Mouse (Mus musculus): ENCODE data around the gene Zfp217.

Zfp217 gene

DNA sequence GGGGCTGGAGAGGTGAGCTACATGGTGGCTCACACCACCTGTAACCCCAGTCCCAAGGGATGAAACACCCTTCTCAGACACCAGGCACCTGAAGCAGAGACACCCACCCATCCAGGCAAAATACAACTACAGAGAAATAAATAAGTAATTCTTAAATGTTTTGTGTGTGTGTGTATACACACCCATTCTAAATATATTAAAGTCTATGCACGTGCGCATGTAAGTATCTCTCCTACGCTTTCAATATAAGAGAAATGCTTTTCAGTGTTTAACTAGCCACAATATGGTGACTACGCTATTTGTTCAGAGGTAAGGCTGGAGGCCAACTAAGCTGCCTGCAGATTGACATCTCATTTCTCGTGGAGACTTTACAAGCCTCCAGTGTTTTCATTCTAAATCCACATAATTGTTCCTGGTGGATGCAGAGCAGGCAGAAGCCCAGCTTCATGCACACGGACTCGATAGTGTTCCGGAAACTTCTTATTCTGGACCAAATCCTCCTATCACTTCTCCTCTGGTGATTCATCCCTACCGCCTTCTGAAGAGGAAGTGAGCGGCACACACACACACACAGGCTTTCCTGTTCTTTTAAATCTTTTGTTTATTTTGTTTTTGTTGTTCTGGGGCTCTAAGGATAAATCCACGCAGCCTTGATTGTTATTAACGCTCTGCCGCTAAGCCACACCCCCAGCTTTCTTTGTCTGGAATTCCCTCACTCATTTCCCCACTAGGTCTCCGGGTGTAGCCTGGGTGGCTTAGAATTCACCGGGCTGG lies 12.1 kb upstream of the Zfp217 start:
- no peak for DNase-seq (ENCODE audit: low spot score in 2 of 2)

DNA sequence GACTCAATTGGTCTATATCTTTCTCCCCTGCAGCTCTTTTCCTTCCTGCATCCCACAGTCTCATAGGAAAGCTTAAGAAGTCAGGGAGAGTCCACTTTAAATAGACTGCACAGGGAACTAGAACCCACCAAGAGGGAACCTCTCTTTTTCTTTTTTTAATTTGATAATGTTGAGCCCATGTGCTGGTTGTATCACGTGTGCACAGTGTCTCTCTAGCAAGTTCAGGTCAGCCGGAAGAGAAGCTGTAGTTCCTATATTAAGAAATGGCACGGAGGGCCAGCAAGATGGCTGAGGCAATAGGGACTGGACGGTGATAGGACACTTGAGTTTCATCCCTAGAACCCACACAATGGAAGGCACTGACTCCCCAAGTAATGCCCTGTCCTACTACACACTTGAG lies 11.1 kb upstream of the Zfp217 start:
- DNase-seq (ENCODE audit: low spot score in 2 of 2), result no peak

DNA sequence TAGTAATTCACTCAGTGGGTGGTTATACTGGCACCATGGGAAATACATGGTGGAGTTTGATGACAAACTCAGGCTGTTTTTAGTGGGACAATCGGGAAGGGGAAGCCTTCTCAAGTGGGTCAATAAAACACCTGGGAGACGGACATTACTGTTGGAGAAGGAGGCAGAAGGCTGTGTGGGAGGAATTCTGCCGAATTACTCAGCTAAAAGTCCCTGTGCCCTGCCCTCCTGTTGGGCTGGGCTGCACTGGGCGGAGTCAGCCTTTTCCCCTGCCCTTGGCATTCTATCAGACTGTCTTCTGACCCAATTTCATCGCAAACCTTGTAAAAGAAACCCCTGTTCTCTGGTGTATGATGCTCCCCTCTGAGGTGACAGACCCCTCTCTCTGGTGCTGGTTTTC lies 10.3 kb upstream of the Zfp217 start:
- peak; percentile 60 to 79 for DNase-seq (ENCODE audit: low spot score in 2 of 2)

DNA sequence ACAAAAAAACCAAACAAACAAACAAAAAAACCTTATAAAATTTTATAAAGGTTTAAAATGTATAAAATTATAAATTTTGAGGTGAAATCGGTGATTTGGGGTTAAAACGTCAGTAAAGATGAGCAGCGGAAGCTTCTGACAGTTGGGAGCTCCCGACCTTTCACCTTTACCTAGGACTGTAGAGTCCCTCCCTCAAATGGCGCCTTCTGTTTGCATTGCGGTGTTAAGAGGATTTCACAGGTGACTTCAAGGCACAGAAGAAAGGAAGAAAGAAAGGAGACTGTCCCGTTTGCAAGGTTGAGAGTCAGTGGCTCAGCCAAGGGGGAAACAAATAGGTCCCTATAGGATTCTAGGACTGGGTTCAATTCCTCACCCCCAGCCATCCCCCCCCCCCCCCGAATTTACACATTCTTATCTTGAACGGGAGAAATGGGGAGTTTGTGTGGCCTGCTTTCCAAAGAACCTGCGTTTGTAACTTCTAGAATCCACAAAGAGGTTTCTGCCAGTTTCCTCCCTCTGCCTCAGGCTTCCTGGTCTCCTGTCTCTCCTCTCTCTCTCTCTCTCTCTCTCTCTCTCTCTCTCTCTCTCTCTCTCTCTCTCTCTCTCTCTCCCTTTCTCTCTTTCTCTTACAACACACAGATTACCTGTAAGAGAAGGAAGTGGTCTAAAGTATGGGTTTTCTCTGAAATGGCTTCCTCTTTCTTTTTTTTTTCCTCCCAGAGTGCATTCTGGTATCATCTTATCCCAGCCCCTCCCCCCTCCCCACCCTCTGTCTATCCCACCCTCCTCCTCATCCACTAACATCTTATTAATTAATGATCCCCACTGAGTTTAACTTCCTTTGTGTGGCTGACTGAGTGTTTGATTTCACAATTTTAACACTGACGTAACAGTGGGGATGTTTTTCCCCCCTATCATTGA lies 9.6 kb upstream of the Zfp217 start:
- no peak for DNase-seq (ENCODE audit: low spot score in 2 of 2)

DNA sequence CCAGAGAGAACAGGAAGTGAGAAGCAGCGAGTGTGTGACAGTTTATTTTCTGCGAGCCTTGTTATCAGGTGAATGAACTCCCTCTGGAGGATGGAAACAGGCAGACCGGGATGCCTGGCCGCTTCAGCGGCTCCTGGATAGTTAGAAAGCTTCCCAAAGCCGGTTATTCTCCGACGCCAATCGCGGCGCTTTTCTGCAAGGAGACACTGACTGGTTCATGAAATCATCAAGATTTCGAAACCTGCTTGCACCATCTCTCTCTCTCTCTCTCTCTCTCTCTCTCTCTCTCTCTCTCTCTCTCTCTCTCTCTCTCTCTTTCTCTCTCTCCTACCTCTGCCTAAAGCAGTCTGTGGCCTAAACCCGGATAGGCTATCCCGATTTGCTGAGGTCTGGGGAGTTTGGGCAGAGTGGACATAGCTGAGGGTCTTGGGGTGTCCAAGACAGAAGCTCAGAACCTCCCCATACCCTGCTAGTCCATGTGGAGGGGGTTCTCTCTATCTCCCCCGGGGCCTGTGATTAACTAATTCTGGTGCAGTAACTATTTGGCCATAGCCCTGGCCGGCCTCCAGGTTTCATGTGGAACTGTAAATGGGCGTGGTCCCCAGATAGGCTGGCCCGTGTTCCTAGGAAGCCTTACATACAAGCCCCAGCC lies 7.3 kb upstream of the Zfp217 start:
- DNase-seq (ENCODE audit: low spot score in 2 of 2), result peak; percentile 79 to 85

DNA sequence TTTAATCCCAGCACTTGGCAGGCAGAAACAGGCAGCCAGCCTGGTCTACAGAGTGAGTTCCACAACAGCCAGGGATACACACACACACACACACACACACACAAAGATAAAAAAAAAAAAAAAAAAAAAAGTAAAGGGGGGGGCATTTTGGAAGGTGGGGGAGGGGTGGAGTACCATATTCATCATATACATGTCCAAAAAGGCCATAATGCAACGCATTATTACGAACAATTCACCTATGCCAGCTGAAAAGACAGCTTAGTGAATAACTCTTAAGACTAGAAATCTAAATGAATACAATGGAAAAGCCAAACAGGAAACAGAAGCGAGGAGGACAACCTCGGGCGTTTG lies 6.8 kb upstream of the Zfp217 start:
- no peak for DNase-seq (ENCODE audit: low spot score in 2 of 2)

DNA sequence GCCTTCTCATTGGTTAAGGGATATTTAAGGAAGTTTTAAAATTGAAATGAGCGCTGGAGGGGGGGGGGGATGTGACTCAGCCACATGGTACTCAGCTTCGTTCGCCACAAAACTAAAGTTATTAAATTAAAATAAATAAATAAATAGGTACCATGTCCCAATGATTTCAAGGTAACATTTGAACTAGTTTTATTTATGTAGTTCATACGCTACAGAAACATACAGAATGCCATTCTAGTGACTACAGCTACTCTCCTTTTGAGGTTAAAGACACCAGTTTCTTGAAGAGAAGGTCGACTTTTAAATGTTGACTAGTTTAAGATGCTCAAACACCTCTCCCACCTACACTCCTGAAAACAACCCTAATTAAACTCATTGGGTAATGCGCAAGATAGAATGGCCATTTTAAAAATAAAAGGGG lies 6.4 kb upstream of the Zfp217 start:
- DNase-seq (ENCODE audit: low spot score in 2 of 2), result no peak

DNA sequence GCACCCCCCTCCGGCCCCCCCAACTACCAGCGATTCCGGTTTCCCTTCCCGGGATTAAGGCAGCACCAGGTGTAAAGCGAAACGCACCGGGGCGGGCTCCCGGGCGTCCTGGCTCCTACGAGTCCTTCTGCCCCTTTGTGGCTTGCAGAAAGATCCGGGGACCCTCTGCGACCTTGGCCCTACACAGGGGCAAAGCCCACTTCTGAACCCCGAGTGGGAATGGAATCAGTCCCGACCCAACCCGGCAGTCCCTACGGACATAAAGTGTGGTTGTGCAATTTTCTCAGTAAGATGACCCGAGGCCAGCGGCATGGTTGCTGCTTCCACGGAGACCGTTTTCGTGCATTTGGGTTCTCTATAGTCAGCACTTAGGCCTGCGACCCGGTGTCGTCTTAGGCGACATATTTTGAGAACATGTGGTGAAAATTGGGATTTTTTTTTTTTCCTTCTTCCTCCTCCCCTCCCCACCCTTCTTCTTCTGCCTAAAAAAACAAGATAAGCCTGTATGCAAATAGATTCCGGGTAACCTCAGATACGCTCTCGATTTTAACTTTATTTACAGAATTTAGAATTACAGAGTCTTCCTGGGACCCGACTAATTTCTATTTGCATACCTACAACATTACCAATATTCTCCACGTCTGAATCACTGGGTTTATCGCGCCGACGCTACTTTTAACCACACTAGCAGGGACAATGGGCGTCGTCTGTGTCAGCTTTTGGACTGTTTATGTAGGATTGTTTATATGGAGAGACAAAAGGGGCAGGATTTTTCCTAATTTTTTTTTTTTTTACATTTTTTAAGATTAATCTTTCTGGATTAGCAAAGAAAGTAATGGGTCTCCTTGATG lies 5.7 kb upstream of the Zfp217 start:
- DNase-seq (ENCODE audit: low spot score in 2 of 2), result peak; percentile 69 to 81

DNA sequence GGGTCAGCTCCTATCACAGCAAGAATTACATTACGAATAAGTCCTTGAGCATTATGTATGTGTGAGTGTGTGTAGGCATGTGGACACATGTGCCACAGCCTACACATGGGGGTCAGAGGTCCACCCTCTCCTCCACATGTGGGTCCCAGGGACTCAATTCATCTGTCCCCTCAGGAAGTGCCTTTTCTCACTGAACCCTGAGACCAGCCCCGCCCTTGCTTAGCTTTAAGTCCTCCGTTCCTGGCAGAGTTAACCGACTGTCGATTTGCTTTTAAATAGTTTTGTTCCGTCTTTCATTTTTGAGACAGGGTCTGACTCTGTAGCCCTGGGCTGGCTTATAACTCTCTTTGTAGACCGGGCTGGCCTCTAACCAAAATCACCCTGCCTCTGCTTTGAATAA lies 5.0 kb upstream of the Zfp217 start:
- DNase-seq (ENCODE audit: low spot score in 2 of 2), result peak in 1 of 2 experiments; percentile 63

DNA sequence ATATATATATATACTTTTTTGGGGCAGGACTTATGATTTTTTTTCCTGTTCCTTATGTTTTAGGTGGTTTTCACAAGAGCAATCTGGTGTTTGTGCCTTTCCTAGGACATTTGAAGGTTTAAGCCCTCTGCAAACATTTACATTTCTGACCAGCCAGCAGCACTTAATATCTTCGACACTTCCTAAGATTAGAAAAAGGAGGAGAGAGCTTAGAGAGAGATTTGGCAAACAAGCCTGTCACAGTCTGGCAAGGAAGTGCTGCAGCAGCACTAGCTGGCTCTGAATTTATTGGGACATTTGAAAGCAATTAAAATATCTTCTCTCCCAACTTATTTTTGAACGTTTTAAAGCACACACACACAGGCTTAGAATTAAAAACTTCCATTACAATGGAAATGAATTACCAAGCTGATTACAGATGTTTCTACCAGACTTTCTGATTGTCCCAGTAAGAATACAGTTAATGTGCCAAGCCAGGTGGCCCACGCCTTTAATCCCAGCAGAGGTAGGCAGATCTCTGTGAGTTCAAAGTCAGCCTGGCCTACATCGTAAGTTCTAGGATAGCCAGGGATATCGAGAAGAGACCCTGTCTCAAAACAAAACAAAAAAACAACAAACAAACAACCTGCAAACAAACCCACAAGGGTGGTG lies 4.3 kb upstream of the Zfp217 start:
- DNase-seq (ENCODE audit: low spot score in 2 of 2), result no peak

DNA sequence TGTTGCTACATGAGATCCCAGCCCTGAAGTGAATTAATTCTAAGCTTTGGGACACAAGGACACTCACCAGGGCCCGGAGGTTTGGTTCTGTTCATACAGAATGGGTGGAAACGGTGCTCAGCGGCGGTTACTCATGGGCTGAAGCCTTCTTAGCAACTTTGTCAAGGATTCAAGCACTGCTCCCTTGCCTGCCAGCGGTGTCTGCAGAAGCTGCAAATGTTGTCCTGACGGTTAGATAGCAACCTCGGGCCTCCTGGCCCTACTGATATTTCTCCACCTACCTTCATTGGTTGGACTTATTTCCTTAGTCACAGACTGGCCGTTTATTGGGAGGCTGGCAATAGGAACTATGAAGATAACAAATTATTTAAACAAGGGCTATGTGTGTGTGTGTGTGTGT lies 3.6 kb upstream of the Zfp217 start:
- DNase-seq (ENCODE audit: low spot score in 2 of 2), result peak in 1 of 2 experiments; percentile 75

DNA sequence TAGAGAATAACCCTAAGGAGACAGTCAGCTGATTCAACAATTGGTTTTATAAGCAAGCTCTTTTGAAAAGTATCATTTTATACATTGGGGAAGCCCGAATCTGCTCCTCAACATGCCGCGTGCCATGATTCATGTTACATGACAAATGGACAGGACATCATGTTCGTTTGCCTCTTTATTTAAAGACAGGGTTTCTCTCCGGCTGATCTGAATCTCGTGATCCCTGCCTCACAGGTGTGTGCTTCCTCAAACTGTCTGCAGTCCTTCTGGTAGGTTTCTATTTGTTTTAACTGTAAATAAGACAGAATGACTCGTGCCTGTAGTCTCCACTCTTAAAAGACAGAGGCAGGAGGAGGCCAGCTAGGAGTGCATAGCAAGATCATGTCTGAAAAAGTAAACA lies 925 bp upstream of the Zfp217 start:
- no peak for DNase-seq (ENCODE audit: low spot score in 2 of 2)

DNA sequence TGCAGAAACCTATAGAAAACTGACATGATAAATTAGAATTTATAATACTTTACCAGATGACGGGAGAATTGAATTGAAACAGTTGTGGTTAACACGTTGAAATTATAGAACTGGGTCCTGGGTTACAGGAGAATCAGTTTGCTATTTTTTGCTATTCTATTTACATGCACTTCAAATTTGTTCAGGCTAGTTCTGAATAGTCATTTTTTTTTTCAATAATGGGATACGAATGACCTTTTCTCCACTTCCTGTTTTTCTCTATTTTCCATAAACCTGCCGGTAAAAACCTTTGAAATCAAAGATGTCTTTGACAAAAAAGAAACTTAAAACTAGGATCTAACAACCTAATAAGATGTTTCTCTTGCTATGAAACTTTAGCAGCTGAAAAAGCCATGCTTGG lies 733 bp downstream of the Zfp217 start:
- DNase-seq (ENCODE audit: low spot score in 2 of 2), result no peak

DNA sequence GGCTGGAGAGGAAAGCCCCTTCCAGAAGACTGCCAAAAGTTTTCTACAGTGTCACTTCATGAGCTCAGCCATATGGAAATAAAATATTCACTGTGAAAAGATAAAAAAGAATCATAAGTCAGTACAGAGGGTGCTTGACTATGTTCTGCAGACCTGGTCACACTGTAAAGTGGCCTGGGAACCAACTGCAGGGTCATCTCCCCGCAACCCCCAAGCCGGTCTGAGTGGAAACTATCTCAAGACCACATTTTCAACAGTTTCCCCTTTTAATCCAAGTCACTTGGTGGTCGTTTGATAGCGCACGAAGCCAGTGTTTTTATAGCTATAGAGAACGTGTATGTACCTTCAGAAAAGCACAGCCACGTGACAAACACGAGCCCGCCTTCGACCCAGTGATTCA lies 3.6 kb downstream of the Zfp217 start:
- no peak for DNase-seq (ENCODE audit: low spot score in 2 of 2)

DNA sequence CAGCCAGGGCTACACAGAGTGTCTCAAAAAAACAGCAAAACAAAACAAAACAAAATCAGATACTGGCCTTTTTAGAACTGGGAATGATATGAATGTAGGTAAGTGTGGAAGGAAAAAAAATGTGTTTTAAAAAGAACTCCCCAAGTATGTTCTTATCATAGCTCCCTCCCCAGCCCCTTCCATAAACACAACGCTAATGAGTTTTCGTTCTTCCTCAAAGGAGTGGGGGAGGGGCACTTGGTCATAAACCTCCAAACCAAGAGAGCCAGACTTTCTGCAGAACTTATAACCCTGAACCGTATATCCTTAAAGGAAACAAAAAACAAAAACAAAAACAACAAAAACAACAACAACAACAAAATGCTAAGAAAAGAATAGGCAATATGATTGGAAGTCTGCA lies 4.0 kb downstream of the Zfp217 start:
- DNase-seq (ENCODE audit: low spot score in 2 of 2), result no peak

DNA sequence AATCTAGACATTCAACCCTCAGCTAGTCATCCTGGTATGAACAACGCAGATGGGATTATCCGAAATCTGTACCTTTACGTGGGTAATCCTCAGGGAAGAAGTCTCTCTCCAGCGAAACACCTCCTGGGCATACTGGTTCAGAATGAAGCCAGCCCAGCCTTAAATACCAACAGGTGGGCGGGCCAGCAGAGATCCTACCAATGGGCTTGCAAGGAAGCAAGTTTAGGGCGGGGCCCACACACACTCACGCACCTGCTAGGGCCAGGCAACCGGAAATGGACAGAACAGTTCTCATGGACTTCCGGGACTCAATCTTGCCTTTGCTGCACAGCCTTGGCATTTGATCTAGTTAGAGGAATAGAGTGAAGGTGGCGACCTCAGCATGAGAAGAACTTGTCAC lies 5.4 kb downstream of the Zfp217 start:
- DNase-seq (ENCODE audit: low spot score in 2 of 2), result no peak

DNA sequence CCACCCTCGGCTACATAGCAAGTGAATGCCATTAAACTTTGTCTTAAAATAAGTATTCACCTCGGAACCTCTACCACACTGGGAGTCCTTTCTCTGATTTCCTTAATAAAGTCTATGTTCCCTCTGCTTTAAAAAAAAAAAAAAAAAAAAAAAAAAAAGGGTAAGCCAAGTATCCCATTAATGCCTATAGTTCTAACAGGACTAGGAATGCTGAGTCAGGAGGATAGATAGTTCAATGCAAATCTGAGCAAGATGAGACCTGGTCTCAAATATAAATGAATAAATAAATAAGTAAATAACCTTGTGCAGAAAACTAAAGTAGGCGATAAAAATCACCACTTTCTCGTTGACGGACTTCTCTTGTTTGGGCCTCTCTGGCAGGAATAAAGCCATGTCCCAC lies 6.4 kb downstream of the Zfp217 start:
- DNase-seq (ENCODE audit: low spot score in 2 of 2), result no peak

DNA sequence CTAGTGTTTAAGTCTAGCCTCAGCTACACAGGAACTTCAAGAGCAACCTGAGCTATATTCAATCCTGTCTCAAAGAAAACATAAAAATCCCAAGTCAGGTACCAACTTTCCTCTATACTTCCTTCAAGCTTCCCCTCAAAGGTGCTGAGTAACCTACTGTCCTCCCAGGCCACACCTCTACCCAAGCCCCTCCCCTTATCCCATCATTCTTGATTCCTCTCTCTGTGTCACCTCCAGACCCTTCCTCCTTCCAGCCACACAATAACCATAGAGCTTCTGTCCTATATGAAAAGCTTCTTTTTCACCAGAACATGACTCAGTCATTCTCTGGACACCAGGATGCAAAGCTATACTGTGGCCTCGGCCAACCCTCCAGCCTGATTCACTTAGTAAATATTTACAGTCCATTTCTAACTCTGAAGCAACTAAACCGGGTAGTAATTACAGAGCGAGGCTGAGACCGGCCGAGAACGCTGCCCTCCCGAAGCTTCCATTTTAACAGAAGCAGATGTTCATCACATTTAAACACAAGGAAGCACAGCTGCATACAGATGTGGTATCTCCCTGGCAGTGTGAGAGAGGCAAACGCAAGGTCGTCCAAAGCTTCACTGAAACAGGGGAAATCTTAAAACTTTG lies 8.4 kb downstream of the Zfp217 start:
- DNase-seq (ENCODE audit: low spot score in 2 of 2), result no peak

DNA sequence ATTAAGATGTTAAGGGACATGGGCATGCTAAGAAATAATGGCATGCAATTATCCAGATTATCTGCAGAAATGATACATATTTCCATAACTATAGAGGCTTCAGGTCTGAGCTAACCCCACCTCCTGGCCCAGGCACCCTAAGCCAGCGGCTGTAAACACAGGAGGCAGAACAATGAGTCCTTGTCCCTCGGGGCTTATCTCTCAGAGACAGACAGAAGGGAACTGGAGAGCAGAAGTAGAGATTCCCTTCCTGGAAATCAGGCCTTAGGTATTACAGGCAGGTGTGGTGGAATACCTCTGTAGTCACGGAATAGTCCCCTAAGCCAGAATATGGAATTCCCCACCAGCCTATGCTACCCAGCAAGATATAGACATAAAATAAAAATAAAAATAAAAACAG lies 11.0 kb downstream of the Zfp217 start:
- no peak for DNase-seq (ENCODE audit: low spot score in 2 of 2)

DNA sequence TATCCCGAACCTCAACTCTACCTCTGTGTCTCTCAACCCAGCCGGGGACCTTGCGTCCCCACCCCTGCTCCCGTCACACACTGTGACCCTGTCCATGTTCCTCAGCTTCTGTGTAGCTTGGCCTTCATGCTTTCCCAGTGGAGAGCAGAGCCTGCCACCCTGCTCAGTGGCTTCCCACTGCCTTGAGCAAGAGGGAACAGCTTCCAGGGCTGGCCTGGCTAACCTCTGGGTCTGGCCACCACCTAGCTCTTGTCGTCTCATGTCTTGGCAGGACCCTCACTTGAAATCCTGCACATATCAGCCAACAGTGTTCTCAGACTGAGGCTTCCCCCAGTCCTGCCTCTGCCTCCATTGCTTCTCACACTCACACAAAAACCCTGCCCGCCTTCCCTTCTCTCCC lies 12.1 kb downstream of the Zfp217 start:
- no peak for DNase-seq (ENCODE audit: low spot score in 2 of 2)

Measured in spleen, postnatal 10 days (tissue).